Mouse (Mus musculus) cerebellum, adult 8-10 months (tissue): ENCODE measurements at regions not wholly inside any gene's neighbourhood (a gene's known extent, or its start where the extent isn't known, plus 50 kb on each side); places are given as distances from the start of the nearest gene placed in this dataset.

ENCODE experiments used
- DNase-seq: peaks from one replicate; pipeline ENCODE4 v3.0.0; 2022

DNA sequence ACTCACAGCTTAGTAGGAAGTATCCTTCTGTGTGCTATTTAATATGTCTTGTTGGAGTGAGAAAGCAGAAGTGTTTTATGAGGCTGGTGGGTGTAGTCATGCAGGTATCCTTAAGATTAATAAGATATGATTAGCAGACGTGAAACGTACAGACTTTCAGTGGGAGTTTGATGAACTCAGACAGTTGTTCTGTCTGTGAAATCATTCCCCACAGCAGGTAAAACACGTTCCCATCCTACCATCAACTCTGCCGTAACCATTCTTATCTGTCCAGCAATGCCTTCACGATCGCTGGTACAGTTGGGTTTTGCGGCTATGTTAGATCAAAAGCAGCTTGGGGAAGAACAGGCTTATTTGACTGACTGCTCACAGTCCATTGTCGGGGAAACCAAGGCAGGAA is 332.3 kb downstream of the Med10 start:
- DNase-seq = no peak

DNA sequence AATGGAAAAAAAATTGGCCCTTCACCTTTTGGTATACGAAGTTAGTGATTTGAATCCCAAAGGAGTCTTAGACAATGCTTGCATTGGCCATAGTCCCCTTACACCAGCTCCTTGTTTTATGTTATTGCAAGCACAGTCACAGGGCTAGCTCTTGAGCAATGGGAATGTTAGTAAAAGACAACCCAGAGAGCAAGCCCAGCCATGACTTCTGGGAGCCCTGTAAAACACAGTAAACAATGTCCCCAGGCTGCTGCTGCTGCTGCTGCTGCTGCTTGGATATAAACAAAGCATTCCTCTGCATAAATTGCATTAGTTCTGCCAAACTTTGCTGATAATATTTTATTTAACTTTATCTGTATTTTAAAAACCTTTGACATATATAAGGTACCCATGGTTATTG is 334.0 kb downstream of the Med10 start:
- no peak for DNase-seq

- no peak for DNase-seq
Observed at GRCm38 (mm10) chr13:70144461-70144860, 342.3 kb downstream of the Med10 start.

GRCm38 (mm10) chr13:70145466-70145865 is 343.3 kb downstream of the Med10 start:
- no peak for DNase-seq

DNA sequence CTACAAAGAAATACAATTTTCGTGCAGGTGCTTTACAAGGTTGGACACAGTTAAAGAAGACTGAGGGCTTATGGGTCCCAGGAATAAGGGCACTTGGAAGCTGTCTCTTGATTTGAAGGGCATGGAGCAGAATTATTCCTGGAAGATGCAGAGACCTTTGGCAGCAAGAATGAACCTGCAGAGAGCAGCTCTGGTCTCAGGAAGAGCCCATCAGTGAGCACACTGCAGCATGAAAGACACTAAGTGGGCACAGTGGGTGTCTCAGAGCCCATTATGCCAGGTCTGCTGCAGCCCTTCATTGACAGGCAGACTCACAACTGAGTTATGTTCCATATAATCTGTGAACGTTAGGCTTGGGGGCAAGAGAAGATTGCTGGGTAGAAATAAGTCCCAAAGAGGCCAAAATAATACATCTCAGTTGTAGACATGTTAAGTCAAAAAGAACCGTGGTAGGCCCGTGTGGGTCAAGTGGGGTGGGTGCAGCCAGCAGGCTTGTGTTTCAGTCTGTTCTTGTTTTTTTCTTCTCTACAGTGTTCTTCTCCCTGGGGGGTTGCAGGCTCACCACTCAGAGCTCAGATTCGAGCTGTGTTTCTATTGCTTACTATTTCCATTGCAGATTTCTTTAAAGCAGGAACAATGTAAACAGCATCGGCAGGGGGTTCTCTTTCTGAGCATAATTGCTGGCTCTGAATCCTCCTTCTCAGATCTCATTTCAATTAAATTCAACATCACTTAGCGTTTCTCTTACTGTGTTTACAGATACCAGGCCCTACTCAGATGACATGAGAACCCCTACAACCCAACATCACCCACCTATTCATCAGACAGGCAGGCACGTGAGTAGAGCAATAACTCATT is 347.1 kb downstream of the Med10 start:
- no peak for DNase-seq

DNA sequence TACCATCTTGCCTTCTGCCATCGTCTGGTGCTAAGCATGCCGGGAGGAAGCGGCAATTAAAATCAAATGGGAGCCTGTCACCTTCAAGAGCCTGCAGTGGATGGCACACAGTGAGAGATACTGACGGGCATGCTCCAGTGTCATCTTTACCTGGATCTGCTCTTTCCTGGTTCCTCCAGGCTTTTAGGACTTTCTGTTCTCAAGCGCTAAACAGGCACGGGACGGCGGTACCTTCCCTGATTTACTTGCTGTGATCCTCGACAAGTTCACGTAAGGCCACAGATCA is 347.6 kb downstream of the Med10 start:
- DNase-seq = no peak

DNA sequence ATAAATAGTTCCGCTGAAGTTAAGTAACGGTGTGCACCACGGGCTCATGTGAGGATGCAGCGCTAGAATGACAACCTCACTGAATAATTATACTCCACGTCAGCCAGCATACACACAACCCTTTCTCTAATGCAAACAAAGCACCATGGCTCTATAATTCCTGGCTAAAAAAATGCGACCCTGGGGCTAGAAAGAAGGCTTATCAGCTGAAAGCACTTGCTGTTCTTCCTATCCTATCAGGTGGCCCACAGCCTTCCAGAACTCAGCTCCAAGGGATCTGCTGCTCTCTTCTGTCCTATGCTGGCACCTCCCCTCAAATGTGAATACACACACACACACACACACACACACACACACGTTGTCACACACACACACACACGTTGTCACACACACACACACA is 350.9 kb downstream of the Med10 start:
- no peak for DNase-seq

- no peak for DNase-seq
Observed at GRCm38 (mm10) chr13:70155596-70155995, 353.4 kb downstream of the Med10 start.

GRCm38 (mm10) chr13:70156975-70157588 is 354.9 kb downstream of the Med10 start:
- no peak for DNase-seq

- DNase-seq = no peak
Observed at GRCm38 (mm10) chr13:70159065-70159464, 356.9 kb downstream of the Med10 start.

DNA sequence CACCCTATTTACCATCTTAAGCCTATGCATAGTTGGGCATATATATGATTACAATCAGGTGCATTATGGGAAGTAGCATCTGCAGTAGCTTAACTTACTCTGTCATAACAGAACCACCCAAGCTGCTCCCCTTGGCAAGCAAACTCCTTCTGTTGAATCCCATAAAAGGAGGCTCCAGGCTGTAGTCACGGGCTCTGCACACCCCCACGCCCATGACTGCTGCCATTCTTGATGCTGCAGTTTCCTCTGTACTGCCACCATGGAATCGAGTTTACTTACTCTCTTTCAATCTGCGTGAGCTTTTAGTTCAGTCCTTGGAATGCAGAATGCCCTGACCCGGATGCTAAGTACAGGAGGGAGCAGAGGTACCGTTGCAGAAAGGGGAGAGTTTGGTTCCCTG is 357.4 kb downstream of the Med10 start:
- no peak for DNase-seq

DNA sequence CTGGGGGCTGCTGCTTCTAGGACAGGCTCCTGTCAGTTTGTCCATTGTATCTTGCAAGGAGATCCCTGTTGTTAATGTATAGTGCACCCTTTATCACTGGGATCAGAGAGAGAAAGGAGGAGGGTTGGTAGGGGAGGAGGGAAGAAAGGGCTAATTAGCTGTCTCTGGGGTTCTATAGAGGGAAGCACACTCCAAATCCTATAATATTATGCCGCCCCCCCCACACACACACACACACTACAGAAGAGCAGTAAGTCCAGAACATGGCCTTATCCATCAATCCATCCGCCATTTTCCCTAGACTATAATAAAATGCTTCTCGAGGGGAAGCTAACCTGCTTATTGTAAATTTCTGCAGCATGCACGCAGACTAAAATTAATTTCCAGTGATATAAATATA is 359.9 kb downstream of the Med10 start:
- no peak for DNase-seq

GRCm38 (mm10) chr13:70165511-70166225 is 363.5 kb downstream of the Med10 start:
- no peak for DNase-seq

GRCm38 (mm10) chr13:70167747-70168146 is 365.6 kb downstream of the Med10 start:
- DNase-seq = no peak

DNA sequence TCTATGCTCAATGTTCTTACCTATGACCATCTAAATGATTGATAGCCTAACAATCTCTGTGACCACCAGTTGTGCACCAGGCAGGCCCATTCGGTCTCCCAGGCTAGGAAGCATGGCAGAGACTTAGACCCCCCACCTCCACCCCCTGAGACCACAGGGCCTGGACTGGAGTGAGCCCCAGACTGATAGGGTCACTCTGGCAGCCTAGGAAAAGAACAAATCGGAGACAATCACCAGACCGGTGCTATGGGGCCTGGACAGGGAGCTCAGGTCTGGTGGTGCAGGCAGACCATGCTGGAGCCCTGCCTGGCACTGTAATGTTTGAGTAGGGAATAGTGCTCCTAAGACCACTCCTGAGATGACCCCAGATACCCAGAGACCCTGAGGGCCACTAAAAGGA is 366.7 kb downstream of the Med10 start:
- no peak for DNase-seq

GRCm38 (mm10) chr13:70177066-70177465 is 374.9 kb downstream of the Med10 start:
- no peak for DNase-seq

DNA sequence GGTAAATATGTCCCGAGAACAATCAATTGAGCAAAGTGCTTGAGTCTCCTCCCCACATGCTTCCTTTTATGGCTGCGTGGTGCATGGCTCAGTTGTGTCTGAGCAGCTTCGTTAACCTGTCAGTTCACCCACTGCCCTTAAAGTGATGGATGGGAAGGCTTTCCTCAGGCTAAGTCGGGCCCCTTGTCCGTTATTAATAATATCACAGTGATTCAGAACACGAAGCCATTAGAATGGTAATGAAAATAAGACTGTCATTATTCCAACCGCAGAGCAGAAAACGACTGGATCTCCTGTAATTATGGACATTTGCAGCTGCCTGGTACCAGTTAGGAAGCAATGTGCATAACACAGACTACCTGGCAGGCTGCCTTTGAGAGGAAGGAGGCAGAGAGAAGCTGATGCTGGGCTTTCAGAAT is 375.9 kb downstream of the Med10 start:
- DNase-seq = no peak

GRCm38 (mm10) chr13:70190978-70191377 is 388.8 kb downstream of the Med10 start:
- no peak for DNase-seq

- DNase-seq = no peak
Observed at GRCm38 (mm10) chr13:70192101-70193025, 390.2 kb downstream of the Med10 start.

- no peak for DNase-seq
Observed at GRCm38 (mm10) chr13:70193270-70193669, 391.1 kb downstream of the Med10 start.

GRCm38 (mm10) chr13:70195854-70196253 is 393.7 kb downstream of the Med10 start:
- no peak for DNase-seq

GRCm38 (mm10) chr13:70198638-70199037 is 396.4 kb downstream of the Med10 start:
- no peak for DNase-seq

DNA sequence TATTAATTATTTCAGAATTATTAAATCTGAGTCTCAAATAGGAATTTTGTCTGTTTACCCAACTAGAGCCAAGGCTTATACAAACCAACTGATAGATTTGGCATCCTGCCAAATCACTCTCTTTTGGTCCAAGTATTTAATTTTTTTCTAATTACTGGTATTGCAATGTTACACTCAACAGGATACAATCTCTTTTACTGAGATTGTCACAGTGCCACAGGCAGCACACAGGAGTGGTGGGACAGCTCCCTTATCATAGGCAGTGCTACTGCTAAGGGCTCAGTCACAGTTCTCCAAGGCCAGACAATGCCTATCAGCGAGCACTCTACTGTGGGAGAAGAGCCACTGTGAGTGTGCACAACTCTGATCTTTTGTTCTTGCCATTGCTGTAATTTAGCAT is 396.9 kb downstream of the Med10 start:
- DNase-seq = no peak
